Mouse (Mus musculus): ENCODE data around the gene Acvr1b.
A peak's percentile ranks its signal among the peaks of the same experiment; 100 is the strongest.

Acvr1b gene

GRCm38 (mm10) chr15:101197497-101198179 lies 23.8 kb downstream of the Acvr1b start:
- DNase-seq (ENCODE audit: low spot score) = no peak

GRCm38 (mm10) chr15:101198218-101198617 lies 24.4 kb downstream of the Acvr1b start:
- DNase-seq (ENCODE audit: low spot score) = peak; percentile 59

- no peak for DNase-seq (ENCODE audit: low spot score)
Observed at GRCm38 (mm10) chr15:101198850-101199249, 25.0 kb downstream of the Acvr1b start.

GRCm38 (mm10) chr15:101200777-101201295 lies 27.0 kb downstream of the Acvr1b start:
- DNase-seq (ENCODE audit: low spot score) = no peak

GRCm38 (mm10) chr15:101201414-101201813 lies 27.5 kb downstream of the Acvr1b start:
- no peak for DNase-seq (ENCODE audit: low spot score)

GRCm38 (mm10) chr15:101203673-101204072 lies 29.8 kb downstream of the Acvr1b start:
- no peak for DNase-seq (ENCODE audit: low spot score)

- no peak for DNase-seq (ENCODE audit: low spot score)
Observed at GRCm38 (mm10) chr15:101204781-101205180, 30.9 kb downstream of the Acvr1b start.

GRCm38 (mm10) chr15:101210228-101210627 lies 36.4 kb downstream of the Acvr1b start:
- peak; percentile 42 for DNase-seq (ENCODE audit: low spot score)

- DNase-seq (ENCODE audit: low spot score) = no peak
Observed at GRCm38 (mm10) chr15:101210998-101211613, 37.2 kb downstream of the Acvr1b start.

GRCm38 (mm10) chr15:101212435-101212834 lies 38.6 kb downstream of the Acvr1b start:
- no peak for DNase-seq (ENCODE audit: low spot score)

GRCm38 (mm10) chr15:101215136-101215535 lies 41.3 kb downstream of the Acvr1b start:
- DNase-seq (ENCODE audit: low spot score) = no peak

GRCm38 (mm10) chr15:101216036-101216435 lies 42.2 kb downstream of the Acvr1b start:
- no peak for DNase-seq (ENCODE audit: low spot score)

GRCm38 (mm10) chr15:101220905-101221297 lies 47.0 kb downstream of the Acvr1b start:
- no peak for DNase-seq (ENCODE audit: low spot score)

GRCm38 (mm10) chr15:101221298-101222104 lies 47.6 kb downstream of the Acvr1b start:
- DNase-seq (ENCODE audit: low spot score) = peak; percentile 90

GRCm38 (mm10) chr15:101222897-101223482 lies 49.1 kb downstream of the Acvr1b start:
- no peak for DNase-seq (ENCODE audit: low spot score)

GRCm38 (mm10) chr15:101223596-101223995 lies 49.7 kb downstream of the Acvr1b start:
- DNase-seq (ENCODE audit: low spot score) = no peak

- peak; percentile 94 for DNase-seq (ENCODE audit: low spot score)
Observed at GRCm38 (mm10) chr15:101224006-101224906, 50.4 kb downstream of the Acvr1b start, which contains the start of gene Grasp. Grasp (plus strand) TSS chr15:101224188.

GRCm38 (mm10) chr15:101224977-101225376 lies 51.1 kb downstream of the Acvr1b start:
- DNase-seq (ENCODE audit: low spot score) = no peak

- DNase-seq (ENCODE audit: low spot score) = peak; percentile 54
Observed at GRCm38 (mm10) chr15:101227971-101228370, 54.1 kb downstream of the Acvr1b start.

GRCm38 (mm10) chr15:101228866-101229590 lies 55.2 kb downstream of the Acvr1b start:
- peak; percentile 78 for DNase-seq (ENCODE audit: low spot score)
